Mouse (Mus musculus): ENCODE data around the gene Xlr5c.
"Not testable (repeated sequence)": the region's sequence is repeated elsewhere in the genome, so short reads cannot be mapped to it uniquely, and the experiment has no call there.

Xlr5c gene

DNA sequence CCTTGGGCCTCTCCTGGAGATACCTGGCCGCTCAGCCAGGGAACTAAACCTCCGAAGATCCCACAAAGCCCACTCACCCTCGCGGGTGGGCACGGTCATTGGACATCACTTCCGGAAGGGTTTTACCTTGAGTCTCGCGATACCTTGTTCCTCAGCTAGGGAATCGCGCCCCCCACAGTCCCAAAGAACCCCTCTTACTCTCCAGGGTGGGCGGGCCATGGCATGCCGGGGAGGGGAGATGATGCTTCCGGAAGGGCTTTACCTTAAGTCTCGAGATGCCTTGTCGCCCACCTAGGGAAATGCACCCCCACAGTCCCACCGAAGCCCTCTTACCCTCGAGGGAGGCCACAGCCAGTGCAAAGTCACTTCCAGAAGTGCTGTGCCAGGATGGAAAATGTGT, at the start of gene Xlr5c, which contains the start of gene Xlr5a:
Gene Xlr5c, minus strand, starts transcription at position 101 of the 400 bp plus-strand sequence.
Gene Xlr5a, minus strand, starts transcription at position 101 of the 400 bp plus-strand sequence.
- in situ Hi-C loops (cut with MboI, MseI) = not testable (repeated sequence)

DNA sequence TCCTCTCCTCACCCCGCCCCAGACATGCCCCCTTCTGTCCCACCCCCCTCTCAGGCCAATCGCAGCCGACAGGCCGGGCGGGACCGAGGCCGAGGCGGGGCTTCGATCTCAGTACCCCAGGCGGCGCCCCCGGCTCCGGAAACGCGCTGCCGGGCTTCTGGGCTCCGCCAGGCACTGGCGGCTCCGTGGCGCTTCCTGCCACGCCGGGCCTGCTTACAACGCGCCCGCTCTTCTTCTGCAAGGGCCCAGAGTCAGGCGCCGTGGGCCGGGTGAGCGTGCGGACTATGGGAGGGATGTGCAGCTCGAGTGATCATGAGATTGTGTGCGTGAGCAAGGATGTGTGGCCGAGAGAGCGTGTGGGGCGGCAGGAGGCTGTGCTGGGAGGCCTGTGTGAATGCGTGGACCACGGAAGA, 49.7 kb upstream of the Xlr5c start, which contains the start of gene Zfp275:
Gene Zfp275, plus strand, starts transcription at position 139 of the 413 bp plus-strand sequence.
- in situ Hi-C loops (cut with MboI, MseI) = no loop called here

DNA sequence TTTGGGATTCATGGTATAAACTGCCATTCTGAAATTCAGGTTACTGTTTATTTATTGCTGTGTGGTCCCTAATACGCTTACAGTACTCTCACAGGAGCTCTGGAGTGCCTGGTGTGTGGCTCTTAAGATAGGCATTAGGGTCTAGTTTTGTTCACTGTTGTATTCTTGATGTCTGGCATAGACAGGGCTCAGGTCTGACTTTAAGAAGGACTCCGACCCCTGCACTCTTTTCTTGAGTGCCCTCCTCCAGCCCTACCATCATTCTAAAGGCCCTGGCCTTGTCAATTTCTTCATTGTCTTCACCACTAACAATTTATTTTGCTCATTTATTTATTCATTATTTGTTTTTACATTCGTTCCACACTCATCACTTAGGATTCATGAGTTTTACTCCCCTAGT, 49.3 kb upstream of the Xlr5c start:
- in situ Hi-C loops (cut with MboI, MseI) = no loop called here

DNA sequence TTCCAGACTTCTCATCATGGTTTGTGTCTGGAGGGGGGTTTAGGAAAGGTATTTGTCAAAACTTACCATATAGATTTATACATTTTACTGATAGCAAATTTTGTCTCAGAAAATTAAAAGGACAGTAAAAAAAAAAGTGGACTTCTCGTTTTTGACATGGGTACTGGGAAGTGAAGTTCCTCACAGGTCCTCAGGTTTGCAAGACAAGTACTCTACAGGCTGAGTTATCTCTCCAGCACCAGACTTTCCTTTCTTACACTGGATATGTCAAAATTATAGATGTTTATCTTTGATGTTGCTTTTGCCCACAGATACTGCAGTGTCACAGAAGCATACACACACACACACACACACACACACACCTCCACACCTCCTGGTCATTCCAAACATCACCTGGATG, 48.7 kb upstream of the Xlr5c start:
- in situ Hi-C loops (cut with MboI, MseI) = no loop called here

- in situ Hi-C loops (cut with MboI, MseI) = no loop called here
Measured at GRCm38 (mm10) chrX:73336740-73337139, 44.0 kb upstream of the Xlr5c start, which contains the start of gene Gm45015. Gene Gm45015 (minus strand): TSS chrX:73336840.

- in situ Hi-C loops (cut with MboI, MseI) = no loop called here
Measured at GRCm38 (mm10) chrX:73333548-73333947, 40.8 kb upstream of the Xlr5c start.

GRCm38 (mm10) chrX:73327215-73327614, 34.4 kb upstream of the Xlr5c start:
- in situ Hi-C loops (cut with MboI, MseI) = no loop called here

DNA sequence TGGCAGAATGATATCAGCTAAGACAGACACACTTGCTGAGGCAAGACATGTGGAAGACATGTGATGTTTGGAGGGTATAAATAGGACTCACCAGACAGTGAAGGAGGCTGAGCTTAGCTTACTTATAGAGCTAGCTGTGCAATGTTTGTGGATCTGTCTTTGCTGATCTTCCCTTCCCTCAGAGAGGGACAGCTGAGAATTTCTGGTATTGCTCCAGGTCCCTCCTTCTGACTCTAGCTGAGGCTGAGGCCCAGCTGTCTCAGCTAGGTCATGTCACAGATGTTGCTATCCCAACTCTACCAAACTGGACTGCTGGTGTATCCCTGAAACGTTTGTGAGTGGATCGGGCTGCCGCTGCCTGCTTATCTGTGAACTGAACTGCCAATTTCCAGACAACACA, 28.3 kb upstream of the Xlr5c start:
- in situ Hi-C loops (cut with MboI, MseI) = no loop called here

DNA sequence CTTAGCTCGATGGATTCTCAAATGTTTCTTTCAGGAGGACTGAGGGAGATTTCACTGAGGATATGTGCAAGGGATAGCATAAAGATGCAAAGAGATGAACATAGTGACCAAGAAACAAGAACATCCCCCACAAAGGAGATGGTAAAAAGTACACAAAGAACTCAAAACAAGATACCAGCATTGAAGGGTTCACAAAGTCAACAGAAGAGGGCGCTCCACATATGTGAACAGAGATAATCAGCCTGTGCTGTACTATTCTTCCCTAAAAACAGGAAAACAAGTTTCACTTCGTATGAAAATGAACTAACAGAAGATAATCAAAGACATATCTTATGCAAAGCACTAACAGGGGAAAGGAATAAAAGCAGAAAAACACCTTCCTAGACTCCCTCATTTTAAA, 19.7 kb upstream of the Xlr5c start:
- in situ Hi-C loops (cut with MboI, MseI) = no loop called here

DNA sequence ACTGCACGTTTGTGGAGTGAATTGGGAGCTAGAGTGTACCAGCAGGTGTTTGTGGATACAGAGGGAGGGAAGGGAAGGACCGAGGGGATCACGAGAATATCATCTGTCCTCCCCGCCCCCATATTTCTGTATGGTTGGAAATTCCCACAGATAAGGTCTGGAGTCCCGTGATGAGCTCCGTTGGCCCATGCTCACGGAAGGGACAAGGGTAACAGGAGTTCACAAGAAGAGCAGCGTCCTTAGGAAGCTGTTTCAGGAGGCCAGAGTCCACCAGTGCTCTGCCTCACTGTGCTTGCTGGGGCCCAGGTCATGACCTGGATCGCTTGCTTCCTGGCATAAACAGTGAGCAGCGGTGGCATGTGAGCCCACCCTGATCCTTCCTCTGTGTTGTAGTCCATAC, 3.0 kb upstream of the Xlr5c start:
- in situ Hi-C loops (cut with MboI, MseI) = not testable (repeated sequence)

- in situ Hi-C loops (cut with MboI, MseI) = not testable (repeated sequence)
Measured at GRCm38 (mm10) chrX:73265270-73265669, 27.5 kb downstream of the Xlr5c start, which contains the start of gene Xlr3c. Gene Xlr3c (minus strand): TSS chrX:73265390.

GRCm38 (mm10) chrX:73262428-73262827, 30.3 kb downstream of the Xlr5c start:
- in situ Hi-C loops (cut with MboI, MseI) = loop anchor here (5.0 kb wide), 1 partner anchor 1435 kb away; no protein-coding TSS in a partner anchor

DNA sequence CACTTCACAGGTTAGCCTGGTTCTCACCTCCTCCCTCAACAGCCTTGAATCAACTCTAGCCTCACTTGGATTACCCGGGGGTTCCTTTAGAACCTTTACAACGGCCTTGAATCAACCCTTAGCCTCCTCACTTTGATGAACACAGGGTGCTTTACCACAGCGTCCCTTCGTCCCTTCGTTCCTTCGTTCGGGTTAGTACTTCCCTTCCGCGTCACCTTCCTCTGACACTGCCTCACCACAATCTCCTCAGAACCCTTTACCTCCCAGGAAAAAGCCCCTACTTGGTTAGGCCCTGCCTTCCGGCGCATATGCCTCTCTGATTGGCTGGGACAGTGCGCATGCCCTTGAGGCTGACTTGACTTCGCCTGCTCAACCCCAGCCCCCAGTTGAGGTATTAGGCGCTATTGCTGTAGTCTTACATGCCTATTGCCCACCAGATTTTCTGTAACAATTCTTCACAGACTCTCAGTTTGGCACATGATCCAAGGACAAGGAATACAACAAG, 49.9 kb downstream of the Xlr5c start, which contains the start of gene Xlr4c:
Gene Xlr4c, minus strand, starts transcription at position 310 of the 505 bp plus-strand sequence.
- in situ Hi-C loops (cut with MboI, MseI) = loop anchor here (5.0 kb wide), 1 partner anchor 1699 kb away; no protein-coding TSS in a partner anchor

Data from T-helper 1 cell (primary cell).